Mouse (Mus musculus): ENCODE measurements around the gene Cd300lf. TPM values are rescaled to one million over a fixed set of nuclear protein-coding genes. Genes with fewer than 3 reads are reported as not detected.
A peak's percentile ranks its signal among the peaks of the same experiment; 100 is the strongest.

Gene Cd300lf
- polyA plus RNA-seq, 1 experiment from 2014 or later = not detected

- 90% methylated on average over 8 of the region's 8 CpGs for WGBS
- Histone ChIP-seq H3K4me3 (no peak overlapping the region), H3K36me3 (ENCODE audit: poor library complexity, severe bottlenecking) (no peaks in the 10 kb centered on the region), H3K9ac (no peak overlapping the region), H3K9me3 (replicated peaks) (no peaks in the 10 kb centered on the region), H3K27me3 (peaks cover 37% of the 10 kb centered on the region), H3K27ac (no peak overlapping the region), H3K4me2 (no peak overlapping the region), H3K4me1 (peaks cover 38% of the 10 kb centered on the region)
- ATAC-seq = no peak
Observed at GRCm38 (mm10) chr11:115167631-115168249, 33.9 kb upstream of the Cd300lf start.

GRCm38 (mm10) chr11:115166776-115167175 is 33.0 kb upstream of the Cd300lf start:
- Histone ChIP-seq H3K9ac (no peak overlapping the region), H3K27me3 (peaks cover 43% of the 10 kb centered on the region), H3K4me2 (no peak overlapping the region), H3K27ac (no peak overlapping the region), H3K4me3 (no peak overlapping the region), H3K4me1 (peaks cover 32% of the 10 kb centered on the region), H3K9me3 (replicated peaks) (no peaks in the 10 kb centered on the region), H3K36me3 (ENCODE audit: poor library complexity, severe bottlenecking) (no peaks in the 10 kb centered on the region)
- 93% methylated on average over 3 of the region's 3 CpGs for WGBS
- ATAC-seq = no peak

GRCm38 (mm10) chr11:115164976-115165374 is 31.2 kb upstream of the Cd300lf start:
- peaks cover 30% of the 10 kb centered on the region for H3K4me1 ChIP-seq
- peak overlapping the region; percentile 82 for H3K4me2 ChIP-seq
- H3K27me3 ChIP-seq = peaks cover 49% of the 10 kb centered on the region
- H3K9me3 ChIP-seq (replicated peaks) = no peaks in the 10 kb centered on the region
- no peaks in the 10 kb centered on the region for H3K36me3 ChIP-seq (ENCODE audit: poor library complexity, severe bottlenecking)
- ATAC-seq = no peak
- H3K9ac ChIP-seq = peak overlapping the region; percentile 68
- no peak overlapping the region for H3K27ac ChIP-seq
- 3% methylated on average over 9 of the region's 9 CpGs for WGBS
- H3K4me3 ChIP-seq = peak overlapping the region; percentile 51

- H3K4me2 ChIP-seq = peak overlapping the region; percentile 82
- H3K27me3 ChIP-seq = peaks cover 49% of the 10 kb centered on the region
- peaks cover 30% of the 10 kb centered on the region for H3K4me1 ChIP-seq
- H3K9me3 ChIP-seq (replicated peaks) = no peaks in the 10 kb centered on the region
- WGBS = 1% methylated on average over 14 of the region's 14 CpGs
- no peaks in the 10 kb centered on the region for H3K36me3 ChIP-seq (ENCODE audit: poor library complexity, severe bottlenecking)
- H3K4me3 ChIP-seq = peak overlapping the region; percentile 51
- no peak overlapping the region for H3K27ac ChIP-seq
- H3K9ac ChIP-seq = peak overlapping the region; percentile 68
- no peak for ATAC-seq
Observed at GRCm38 (mm10) chr11:115164341-115164975, 30.7 kb upstream of the Cd300lf start.

- ATAC-seq = peak; percentile 32
- H3K9me3 ChIP-seq (replicated peaks) = no peaks in the 10 kb centered on the region
- H3K27ac ChIP-seq = no peak overlapping the region
- H3K4me3 ChIP-seq = peak overlapping the region; percentile 51
- peaks cover 49% of the 10 kb centered on the region for H3K27me3 ChIP-seq
- peak overlapping the region; percentile 82 for H3K4me2 ChIP-seq
- under 1% methylated on average over 47 of the region's 47 CpGs for WGBS
- peak overlapping the region; percentile 68 for H3K9ac ChIP-seq
- H3K4me1 ChIP-seq = peaks cover 30% of the 10 kb centered on the region
- no peaks in the 10 kb centered on the region for H3K36me3 ChIP-seq (ENCODE audit: poor library complexity, severe bottlenecking)
Observed at GRCm38 (mm10) chr11:115163568-115164150, 29.9 kb upstream of the Cd300lf start.

- peaks cover 49% of the 10 kb centered on the region for H3K27me3 ChIP-seq
- peak within 1 kb of the TSS; percentile 51 for H3K4me3 ChIP-seq
- H3K9me3 ChIP-seq (replicated peaks) = no peaks in the 10 kb centered on the region
- H3K9ac ChIP-seq = peak within 1 kb of the TSS; percentile 68
- no peak within 1 kb of the TSS for H3K27ac ChIP-seq
- under 1% methylated on average over 47 of the region's 47 CpGs for WGBS
- ATAC-seq = peak; percentile 98
- peaks cover 34% of the 10 kb centered on the region for H3K4me1 ChIP-seq
- H3K4me2 ChIP-seq = peak within 1 kb of the TSS; percentile 82
- no peaks in the 10 kb centered on the region for H3K36me3 ChIP-seq (ENCODE audit: poor library complexity, severe bottlenecking)
Observed at GRCm38 (mm10) chr11:115162832-115163480, 29.2 kb upstream of the Cd300lf start, which contains the start of gene Slc9a3r1. Slc9a3r1 (plus strand) TSS chr11:115163341.

- H3K36me3 ChIP-seq (ENCODE audit: poor library complexity, severe bottlenecking) = no peaks in the 10 kb centered on the region
- H3K9me3 ChIP-seq (replicated peaks) = no peaks in the 10 kb centered on the region
- 26% methylated on average over 9 of the region's 9 CpGs for WGBS
- no peak overlapping the region for H3K4me3 ChIP-seq
- H3K27ac ChIP-seq = no peak overlapping the region
- H3K27me3 ChIP-seq = peaks cover 49% of the 10 kb centered on the region
- no peak overlapping the region for H3K9ac ChIP-seq
- H3K4me1 ChIP-seq = peaks cover 35% of the 10 kb centered on the region
- peak overlapping the region; percentile 82; the same call in 1 of the 2 replicates for H3K4me2 ChIP-seq
- ATAC-seq = no peak
Observed at GRCm38 (mm10) chr11:115162205-115162601, 28.4 kb upstream of the Cd300lf start.

- Histone ChIP-seq H3K27me3 (peaks cover 49% of the 10 kb centered on the region), H3K9me3 (replicated peaks) (no peaks in the 10 kb centered on the region), H3K36me3 (ENCODE audit: poor library complexity, severe bottlenecking) (no peaks in the 10 kb centered on the region), H3K27ac (no peak overlapping the region), H3K4me1 (peaks cover 35% of the 10 kb centered on the region), H3K4me2 (no peak overlapping the region), H3K9ac (no peak overlapping the region), H3K4me3 (no peak overlapping the region)
- 60% methylated on average over 9 of the region's 9 CpGs for WGBS
- ATAC-seq = no peak
Observed at GRCm38 (mm10) chr11:115161578-115162204, 27.9 kb upstream of the Cd300lf start.

GRCm38 (mm10) chr11:115160883-115161577 is 27.2 kb upstream of the Cd300lf start:
- no peak for ATAC-seq

GRCm38 (mm10) chr11:115160016-115160797 is 26.4 kb upstream of the Cd300lf start:
- no peak overlapping the region for H3K27ac ChIP-seq
- H3K9me3 ChIP-seq (replicated peaks) = no peaks in the 10 kb centered on the region
- no peak overlapping the region for H3K4me2 ChIP-seq
- H3K36me3 ChIP-seq (ENCODE audit: poor library complexity, severe bottlenecking) = no peaks in the 10 kb centered on the region
- no peak overlapping the region; the same call in 1 of the 2 replicates for H3K9ac ChIP-seq
- no peak for ATAC-seq
- H3K4me3 ChIP-seq = no peak overlapping the region
- H3K27me3 ChIP-seq = peaks cover 50% of the 10 kb centered on the region
- peaks cover 29% of the 10 kb centered on the region for H3K4me1 ChIP-seq
- 43% methylated on average over 11 of the region's 11 CpGs for WGBS

More at GRCm38 (mm10) chr11:115160883-115161577, 27.2 kb upstream of the Cd300lf start:
- no peak overlapping the region for H3K4me2 ChIP-seq
- no peaks in the 10 kb centered on the region for H3K36me3 ChIP-seq (ENCODE audit: poor library complexity, severe bottlenecking)
- no peaks in the 10 kb centered on the region for H3K9me3 ChIP-seq (replicated peaks)
- no peak overlapping the region for H3K9ac ChIP-seq
- peaks cover 50% of the 10 kb centered on the region for H3K27me3 ChIP-seq
- no peak overlapping the region for H3K4me3 ChIP-seq
- peaks cover 35% of the 10 kb centered on the region for H3K4me1 ChIP-seq
- WGBS = 24% methylated on average over 10 of the region's 10 CpGs
- no peak overlapping the region for H3K27ac ChIP-seq

Measured in forebrain, embryonic 13.5 days (tissue).